Mouse (Mus musculus) ES-E14 (cell line): ENCODE results near the gene Galr3.

Source experiments
- CHD2 ChIP-seq: IDR thresholded peaks from 2 replicates; pipeline ENCODE4 v1.6.1; 2014; ENCODE audit warnings: mild to moderate bottlenecking, low read depth, low read length, inconsistent platforms
- HCFC1 ChIP-seq: IDR thresholded peaks from 2 replicates; pipeline ENCODE4 v1.6.1; 2012; ENCODE audit warnings: low read length, inconsistent platforms, borderline replicate concordance; ENCODE audit not compliant: insufficient read depth
- MAFK ChIP-seq: IDR thresholded peaks from 2 replicates; pipeline ENCODE4 v1.6.1; 2014; ENCODE audit warnings: mild to moderate bottlenecking, low read depth, low read length, inconsistent platforms; ENCODE audit not compliant: insufficient read depth

DNA sequence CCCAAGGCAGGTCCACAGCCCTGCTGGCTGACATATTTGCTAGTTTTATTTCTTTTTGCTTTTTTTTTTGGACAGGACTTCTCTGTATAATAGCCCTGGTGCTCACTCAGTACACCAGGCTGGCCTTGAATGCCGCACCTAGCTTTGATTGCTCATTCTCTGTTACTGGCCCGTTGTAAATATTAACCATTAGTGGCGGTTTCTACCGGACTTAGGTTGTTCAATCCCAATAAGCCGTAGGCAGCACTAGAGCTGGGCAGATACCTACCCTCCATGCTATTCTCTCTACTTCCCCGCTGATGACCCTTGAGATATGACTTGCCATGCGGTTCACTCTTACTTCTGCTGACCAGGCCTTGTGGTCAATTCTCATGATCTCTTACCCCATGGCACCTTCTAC lies 37.9 kb downstream of the Galr3 start:
- no peak for TF ChIP-seq HCFC1
- no peak for TF ChIP-seq MAFK
- no peak for TF ChIP-seq CHD2
